Mouse (Mus musculus): ENCODE results near the gene Pfkl.
"Not testable (repeated sequence)": the region's sequence is repeated elsewhere in the genome, so short reads cannot be mapped to it uniquely, and the experiment has no call there.

Pfkl gene

DNA sequence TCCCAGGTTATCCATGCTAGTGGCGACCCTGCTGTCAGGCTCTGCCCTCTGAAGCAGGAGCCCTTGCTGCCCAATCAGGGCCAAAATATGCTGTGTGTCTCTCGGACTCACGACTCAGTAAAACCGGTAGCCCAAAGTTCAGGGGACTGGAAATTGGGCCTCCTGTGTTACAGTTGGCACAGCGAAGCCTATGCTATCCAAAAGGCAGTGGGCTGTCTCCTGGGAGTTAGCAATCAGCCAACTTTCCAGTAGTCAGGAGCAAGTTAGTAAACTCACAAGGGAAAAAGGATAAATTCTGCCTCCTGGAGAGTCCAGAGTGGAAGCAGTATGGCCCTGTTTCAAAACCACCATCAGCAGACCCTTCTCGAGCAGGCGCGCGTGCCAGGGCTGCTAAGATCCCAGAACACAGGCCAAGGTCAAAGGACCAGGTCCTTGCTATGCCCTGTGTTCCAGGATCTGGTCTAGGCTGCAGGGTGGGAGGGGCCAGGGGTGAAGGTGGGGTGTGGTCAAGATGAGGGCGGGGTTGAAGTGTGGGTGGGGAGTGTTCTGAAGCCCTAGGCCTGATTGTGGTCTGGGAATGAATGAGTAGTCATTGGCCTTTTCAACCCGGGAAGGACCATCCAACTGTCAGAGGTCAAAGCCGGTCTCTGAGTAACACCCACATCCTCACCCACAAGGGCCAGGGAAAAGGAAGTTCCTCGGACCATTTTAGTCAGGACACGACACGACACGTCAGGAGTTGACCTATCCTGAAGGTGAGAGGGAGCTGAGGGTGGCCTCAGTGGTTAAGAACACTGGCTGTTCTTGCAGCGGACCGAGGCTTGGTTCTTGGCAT, 3.0 kb upstream of the Pfkl start:
- peak; percentile 25 for DNase-seq (ENCODE audit: low spot score)

- DNase-seq (ENCODE audit: low spot score) = not testable (repeated sequence)
These were observed 1.2 kb upstream of the Pfkl start for GRCm38 (mm10) chr10:78011116-78011515.

DNA sequence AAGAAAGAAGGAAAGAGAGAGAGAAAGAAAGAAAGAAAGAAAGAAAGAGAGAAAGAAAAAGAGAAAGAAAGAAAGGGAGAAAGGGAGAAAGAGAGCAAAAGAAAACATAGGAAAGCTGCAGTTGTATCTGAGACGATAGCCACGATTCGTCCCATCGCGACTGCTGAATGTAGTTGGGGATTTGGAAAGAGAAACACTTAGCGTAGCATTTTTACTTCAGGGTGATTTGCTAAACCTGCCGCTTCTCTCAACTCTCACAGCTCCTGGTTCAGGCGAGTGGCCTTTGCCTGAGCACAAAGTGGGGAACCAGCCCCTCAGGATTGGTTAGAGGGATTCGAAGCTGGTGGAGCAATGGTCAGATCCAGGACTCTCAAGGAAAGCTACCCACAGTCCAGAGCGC, 452 bp upstream of the Pfkl start:
- DNase-seq (ENCODE audit: low spot score) = no peak

DNA sequence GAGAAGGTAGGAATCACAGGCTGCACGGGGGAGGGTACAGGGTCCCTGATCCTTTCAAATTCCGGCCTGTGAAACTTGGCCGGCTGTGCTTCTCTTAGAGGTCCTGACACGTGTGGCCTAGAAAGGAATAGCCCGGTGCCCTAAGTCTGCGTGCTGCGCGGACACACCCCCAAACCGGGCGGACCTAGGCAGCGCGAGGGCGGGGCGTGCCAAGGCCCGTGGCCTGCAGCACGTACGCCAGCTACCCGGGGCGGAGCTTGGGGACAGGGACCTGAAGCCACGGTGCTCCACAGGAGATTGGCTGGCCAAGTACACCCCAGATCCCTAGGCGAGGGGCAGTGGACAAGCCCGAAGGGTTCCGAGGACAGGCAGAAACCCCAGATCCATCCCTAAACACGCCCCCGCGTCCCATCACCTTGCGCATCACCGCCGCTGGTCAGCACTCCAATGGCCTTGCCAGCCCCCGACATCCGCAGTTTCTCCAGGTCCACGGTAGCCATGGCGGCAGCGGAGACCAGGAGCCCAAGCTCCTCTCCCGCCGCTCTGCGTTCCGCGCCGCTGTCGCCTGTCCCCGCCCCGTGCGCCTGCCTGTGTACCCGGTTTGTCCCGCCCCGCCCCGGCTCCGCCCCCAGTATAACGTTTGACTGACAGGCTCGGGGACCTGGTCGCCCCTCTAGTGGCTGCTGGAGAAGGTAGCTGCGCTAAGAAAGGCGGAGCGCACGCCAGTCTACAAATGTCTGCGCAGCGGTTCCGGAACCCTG, 519 bp downstream of the Pfkl start:
- DNase-seq (ENCODE audit: low spot score) = peak; percentile 91

- no peak for DNase-seq (ENCODE audit: low spot score)
These were observed 1.7 kb downstream of the Pfkl start for GRCm38 (mm10) chr10:78008169-78008568.

DNA sequence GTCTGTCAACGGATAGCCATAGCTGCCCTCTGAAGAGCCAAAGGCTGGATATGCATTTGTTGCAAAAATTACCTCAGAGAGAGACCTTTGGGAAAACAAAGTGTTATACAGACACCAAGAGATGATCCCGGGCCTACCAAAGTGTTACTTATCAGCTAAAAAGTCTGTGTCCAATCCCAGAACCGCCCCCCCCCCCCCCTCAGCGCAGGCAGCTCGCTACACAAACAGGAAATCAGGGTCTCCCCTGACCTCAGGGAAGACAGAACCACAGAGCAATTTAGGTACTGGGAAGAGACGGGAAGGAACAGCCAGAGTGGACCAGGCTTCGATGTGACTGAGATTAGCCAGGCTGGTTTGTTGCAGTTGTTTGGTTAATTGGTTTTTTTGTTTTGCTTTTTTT, 2.7 kb downstream of the Pfkl start:
- no peak for DNase-seq (ENCODE audit: low spot score)

DNA sequence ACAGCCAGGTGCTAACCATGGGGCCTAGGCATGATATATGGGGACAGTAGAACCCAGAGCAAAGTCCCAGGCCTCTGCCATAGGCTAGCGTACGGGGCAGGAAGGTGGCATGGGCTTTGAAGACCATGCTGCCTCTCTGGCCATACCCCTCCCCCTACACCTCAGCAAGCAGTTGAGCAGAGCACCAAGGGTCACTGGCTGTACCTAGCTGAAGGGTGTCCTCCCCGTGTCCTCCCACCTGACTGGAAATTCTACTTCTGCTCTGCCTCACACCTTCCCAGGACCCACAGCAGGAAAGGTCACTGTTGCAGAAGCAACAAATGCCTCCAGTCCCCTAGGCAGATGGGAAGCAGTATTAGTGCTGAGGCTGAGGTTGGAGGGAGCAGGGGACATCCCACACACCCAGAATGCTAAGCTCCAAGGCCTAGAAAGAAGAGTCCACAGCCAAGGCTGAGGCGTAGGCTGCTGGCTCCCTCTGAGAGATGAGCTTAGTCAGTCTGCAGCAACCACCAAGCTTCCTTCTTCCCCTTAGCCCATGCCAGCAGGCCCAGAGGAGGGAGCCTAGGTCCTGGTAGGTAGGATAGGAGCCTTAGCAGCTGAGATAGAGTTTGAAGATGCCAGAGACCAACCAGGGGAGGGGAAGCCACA, 4.0 kb downstream of the Pfkl start:
- no peak for DNase-seq (ENCODE audit: low spot score)

- no peak for DNase-seq (ENCODE audit: low spot score)
These were observed 5.3 kb downstream of the Pfkl start for GRCm38 (mm10) chr10:78004479-78005100.

- no peak for DNase-seq (ENCODE audit: low spot score)
These were observed 7.6 kb downstream of the Pfkl start for GRCm38 (mm10) chr10:78002316-78002715.

GRCm38 (mm10) chr10:78001796-78002195, 8.1 kb downstream of the Pfkl start:
- DNase-seq (ENCODE audit: low spot score) = no peak

GRCm38 (mm10) chr10:78000200-78000599, 9.7 kb downstream of the Pfkl start:
- no peak for DNase-seq (ENCODE audit: low spot score)

DNA sequence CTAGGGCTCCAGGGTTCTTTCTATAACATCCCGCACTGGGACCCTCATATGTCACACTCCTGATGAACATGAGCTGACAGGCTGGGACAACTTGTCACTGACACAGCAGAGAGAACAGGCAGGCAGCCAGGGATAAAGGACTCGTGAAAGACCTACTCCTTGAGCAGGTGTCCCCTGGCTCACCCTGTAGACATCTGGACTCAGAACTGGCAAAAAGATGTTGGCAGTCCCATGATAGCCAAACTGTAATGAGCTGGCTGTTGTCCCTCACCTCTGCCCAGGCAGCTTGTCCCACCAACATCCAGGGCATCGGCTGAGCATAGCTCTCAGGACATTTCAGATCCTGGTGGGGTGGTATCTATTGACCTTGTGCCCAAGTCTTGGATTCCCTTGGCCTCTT, 14.2 kb downstream of the Pfkl start:
- no peak for DNase-seq (ENCODE audit: low spot score)

GRCm38 (mm10) chr10:77985775-77986174, 24.1 kb downstream of the Pfkl start:
- no peak for DNase-seq (ENCODE audit: low spot score)

DNA sequence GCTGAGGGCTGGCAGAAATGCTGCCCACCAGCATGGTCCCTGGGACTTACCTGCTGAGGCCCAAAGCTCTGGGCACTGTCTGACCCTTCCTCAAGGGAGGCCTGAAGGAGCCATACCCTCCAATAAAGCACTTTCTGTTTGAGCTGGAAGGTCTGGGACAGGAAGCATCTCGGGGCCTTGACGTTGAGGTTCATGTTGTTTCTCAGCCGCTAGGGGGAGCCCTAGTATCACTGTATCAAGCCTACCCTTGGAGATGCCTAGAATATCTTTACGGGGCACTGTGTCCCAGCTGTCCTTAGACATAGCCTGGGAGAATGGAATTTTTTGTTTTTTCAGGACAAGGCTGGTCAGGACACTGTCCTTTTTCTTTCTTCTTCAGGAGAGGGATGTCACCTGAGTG, 25.2 kb downstream of the Pfkl start:
- peak; percentile 51 for DNase-seq (ENCODE audit: low spot score)

DNA sequence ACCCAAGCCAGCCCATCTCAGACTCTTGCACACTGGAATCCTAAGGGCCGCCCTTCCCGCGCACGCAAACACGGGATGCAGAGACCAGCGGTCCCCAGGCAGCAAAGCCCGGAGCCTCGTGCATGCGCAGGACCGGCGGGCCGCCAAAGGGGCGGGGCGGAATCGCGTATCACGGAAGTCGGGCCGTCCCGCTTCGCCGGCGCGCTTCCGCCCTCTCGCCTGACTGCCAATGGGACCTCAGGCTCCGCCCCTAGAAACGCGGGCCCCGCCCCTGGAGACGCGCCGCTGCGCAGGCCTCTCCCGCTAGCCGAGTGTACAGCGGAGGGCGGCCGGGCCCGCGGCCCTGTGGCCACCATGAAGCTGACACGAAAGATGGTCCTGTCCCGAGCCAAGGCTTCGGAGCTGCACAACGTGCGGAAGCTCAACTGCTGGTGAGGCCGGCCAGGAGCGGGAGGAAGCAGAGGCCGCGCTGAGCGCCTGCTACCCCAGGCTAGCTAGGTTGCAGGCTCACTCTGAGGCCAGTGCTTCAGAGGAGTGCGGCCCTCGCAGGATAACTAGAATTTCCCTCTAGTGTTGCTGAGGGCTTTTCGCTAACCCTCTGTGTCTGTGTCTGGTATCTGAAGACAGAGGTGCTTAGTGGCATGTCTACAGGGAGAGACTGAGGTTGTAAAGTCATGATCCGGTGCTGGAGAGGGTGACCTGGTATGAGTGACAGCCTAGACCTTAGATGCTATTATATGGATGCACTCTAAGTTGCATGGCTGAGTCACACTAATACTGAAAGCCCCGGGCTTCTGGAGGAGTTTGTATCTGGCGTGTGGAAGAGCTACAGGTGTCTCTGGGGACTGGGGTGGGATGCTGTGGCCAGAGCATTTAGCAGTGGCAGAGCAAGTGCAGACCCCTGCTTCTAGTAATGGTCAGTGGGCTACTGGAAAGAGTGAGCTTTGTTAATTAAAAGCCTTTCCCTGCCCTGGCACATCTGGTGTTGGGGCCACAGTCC, 31.2 kb downstream of the Pfkl start, which contains the start of gene 1810043G02Rik:
TSS of gene 1810043G02Rik (plus strand) at position 174 of the 1,000 bp plus-strand sequence.
- peak; percentile 97 for DNase-seq (ENCODE audit: low spot score)

- no peak for DNase-seq (ENCODE audit: low spot score)
These were observed 33.3 kb downstream of the Pfkl start for GRCm38 (mm10) chr10:77976458-77977150.

- DNase-seq (ENCODE audit: low spot score) = no peak
These were observed 34.2 kb downstream of the Pfkl start for GRCm38 (mm10) chr10:77975653-77976052.

DNA sequence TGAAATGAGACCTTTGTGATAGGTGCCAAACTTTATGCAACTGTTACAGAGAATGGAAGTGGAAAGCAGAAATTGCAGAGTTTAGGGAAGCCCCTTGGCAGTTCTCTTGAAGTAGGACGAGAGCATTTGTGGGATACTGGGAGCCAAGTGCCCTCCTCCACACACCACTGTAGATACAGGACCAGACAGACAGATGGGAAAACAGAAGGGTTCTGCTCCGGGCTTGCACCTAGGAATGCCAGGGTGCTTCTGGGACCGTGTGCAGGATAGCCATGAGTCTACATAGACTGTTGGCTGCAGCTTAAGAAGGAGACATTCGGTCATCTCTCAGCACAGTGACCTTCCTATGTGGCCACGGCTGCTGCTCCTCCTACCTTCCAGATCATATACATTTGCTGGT, 35.1 kb downstream of the Pfkl start:
- no peak for DNase-seq (ENCODE audit: low spot score)

GRCm38 (mm10) chr10:77974323-77974722, 35.6 kb downstream of the Pfkl start:
- DNase-seq (ENCODE audit: low spot score) = no peak
